Mouse (Mus musculus) megakaryocyte, embryonic 14.5 days (primary cell): ENCODE data around the gene Ssh3. TPM values are rescaled to one million over a fixed set of nuclear protein-coding genes. Genes with fewer than 3 reads are reported as not detected.

Experiments used
- H3K27me3 ChIP-seq: replicated peaks from 2 replicates; pipeline ENCODE3; 2012; ENCODE audit warnings: inconsistent platforms
- H3K36me3 ChIP-seq: replicated peaks from 2 replicates; pipeline ENCODE3; 2012; ENCODE audit warnings: low read length, inconsistent platforms, mixed read lengths
- H3K4me1 ChIP-seq: 2 replicates; pipeline ENCODE4 v1.6.1; 2012; ENCODE audit warnings: inconsistent platforms
- H3K4me3 ChIP-seq: replicated peaks from 2 replicates; pipeline ENCODE3; 2012; ENCODE audit warnings: moderate library complexity, mild to moderate bottlenecking, inconsistent platforms
- H3K9me3 ChIP-seq: 2 replicates; pipeline ENCODE4 v1.6.1; 2012; ENCODE audit warnings: inconsistent platforms
- FLI1 ChIP-seq: IDR thresholded peaks from 2 replicates; pipeline ENCODE4 v1.6.1; 2012; ENCODE audit warnings: low read length, inconsistent platforms, mixed read lengths
- GATA1 ChIP-seq: IDR thresholded peaks from 3 replicates; pipeline ENCODE4 v1.6.1; 2012; ENCODE audit warnings: mixed read lengths, low read length, inconsistent platforms, borderline replicate concordance
- polyA plus RNA-seq: library from polyadenylated mRNA; stranded (reverse); fragments of >175 nt; gene quantifications from 2 replicates; pipeline ENCODE4 v1.2.3, GENCODE M21; 2012; ENCODE audit warnings: low replicate concordance; ENCODE audit not compliant: insufficient read depth

Gene Ssh3
- polyA plus RNA-seq, 1 experiment, result 28.6 TPM

GRCm38 (mm10) chr19:4270972-4271371, 2.0 kb upstream of the Ssh3 start:
- no peak for TF ChIP-seq FLI1
- no peak for TF ChIP-seq GATA1
- Histone ChIP-seq H3K4me3 (no peak overlapping the region), H3K27me3 (peaks cover 21% of the 10 kb centered on the region), H3K4me1 (peaks cover 33% of the 10 kb centered on the region), H3K36me3 (peaks cover 37% of the 10 kb centered on the region), H3K9me3 (peaks cover 1% of the 10 kb centered on the region; the same call in 1 of the 2 replicates)

- TF ChIP-seq GATA1, result no peak
- no peak for TF ChIP-seq FLI1
- peaks cover 45% of the 10 kb centered on the region for H3K36me3 ChIP-seq
- H3K27me3 ChIP-seq, result peaks cover 21% of the 10 kb centered on the region
- no peaks in the 10 kb centered on the region for H3K9me3 ChIP-seq
- no peak overlapping the region for H3K4me3 ChIP-seq
- peaks cover 33% of the 10 kb centered on the region for H3K4me1 ChIP-seq
Measured at GRCm38 (mm10) chr19:4270187-4270586, 1.2 kb upstream of the Ssh3 start.

GRCm38 (mm10) chr19:4265956-4266355, 3.0 kb downstream of the Ssh3 start:
- H3K27me3 ChIP-seq, result peaks cover 11% of the 10 kb centered on the region
- H3K4me3 ChIP-seq, result peak overlapping the region; percentile 30
- peaks cover 61% of the 10 kb centered on the region for H3K4me1 ChIP-seq
- H3K36me3 ChIP-seq, result peaks cover 70% of the 10 kb centered on the region
- TF ChIP-seq FLI1, result no peak
- TF ChIP-seq GATA1, result no peak
- no peaks in the 10 kb centered on the region for H3K9me3 ChIP-seq

- TF ChIP-seq FLI1 (no peak), GATA1 (no peak)
- H3K36me3 ChIP-seq, result peaks cover 67% of the 10 kb centered on the region
- H3K4me3 ChIP-seq, result no peak overlapping the region
- peaks cover 2% of the 10 kb centered on the region for H3K27me3 ChIP-seq
- no peaks in the 10 kb centered on the region for H3K9me3 ChIP-seq
- peaks cover 59% of the 10 kb centered on the region for H3K4me1 ChIP-seq
Measured at GRCm38 (mm10) chr19:4264171-4264780, 4.7 kb downstream of the Ssh3 start.

- TF ChIP-seq FLI1 (no peak), GATA1 (no peak)
- H3K27me3 ChIP-seq, result peaks cover 2% of the 10 kb centered on the region
- no peak overlapping the region for H3K4me3 ChIP-seq
- no peaks in the 10 kb centered on the region for H3K9me3 ChIP-seq
- H3K36me3 ChIP-seq, result peaks cover 67% of the 10 kb centered on the region
- peaks cover 54% of the 10 kb centered on the region for H3K4me1 ChIP-seq
Measured at GRCm38 (mm10) chr19:4263702-4264101, 5.3 kb downstream of the Ssh3 start.

- no peaks in the 10 kb centered on the region for H3K9me3 ChIP-seq
- peaks cover 64% of the 10 kb centered on the region for H3K36me3 ChIP-seq
- TF ChIP-seq FLI1, result no peak
- no peak for TF ChIP-seq GATA1
- peak overlapping the region; percentile 9 for H3K4me3 ChIP-seq
- H3K27me3 ChIP-seq, result peaks cover 2% of the 10 kb centered on the region
- H3K4me1 ChIP-seq, result peaks cover 47% of the 10 kb centered on the region
Measured at GRCm38 (mm10) chr19:4262756-4263155, 6.2 kb downstream of the Ssh3 start.

GRCm38 (mm10) chr19:4261038-4261698, 7.8 kb downstream of the Ssh3 start:
- no peaks in the 10 kb centered on the region for H3K9me3 ChIP-seq
- peaks cover 50% of the 10 kb centered on the region for H3K36me3 ChIP-seq
- no peak overlapping the region for H3K4me3 ChIP-seq
- peaks cover 58% of the 10 kb centered on the region for H3K4me1 ChIP-seq
- TF ChIP-seq FLI1 (no peak), GATA1 (no peak)
- peaks cover under 1% of the 10 kb centered on the region for H3K27me3 ChIP-seq

GRCm38 (mm10) chr19:4257897-4258252, 11.1 kb downstream of the Ssh3 start:
- H3K4me1 ChIP-seq, result peaks cover 48% of the 10 kb centered on the region
- no peaks in the 10 kb centered on the region for H3K9me3 ChIP-seq
- H3K4me3 ChIP-seq, result peak overlapping the region; percentile 96
- TF ChIP-seq GATA1, result no peak
- TF ChIP-seq FLI1, result no peak
- peaks cover 17% of the 10 kb centered on the region for H3K36me3 ChIP-seq
- H3K27me3 ChIP-seq, result peaks cover 7% of the 10 kb centered on the region

- Histone ChIP-seq H3K4me1 (peaks cover 48% of the 10 kb centered on the region), H3K36me3 (peaks cover 12% of the 10 kb centered on the region), H3K27me3 (peaks cover 9% of the 10 kb centered on the region), H3K9me3 (no peaks in the 10 kb centered on the region), H3K4me3 (peak overlapping the region; percentile 96)
- TF ChIP-seq GATA1, result no peak
- no peak for TF ChIP-seq FLI1
Measured at GRCm38 (mm10) chr19:4257216-4257896, 11.6 kb downstream of the Ssh3 start.
